Mouse (Mus musculus) layer of hippocampus, adult 11-12 months (tissue): ENCODE data around the gene Nmt1.

Experiments used
- DNase-seq: peaks from one replicate; pipeline ENCODE4 v3.0.0; 2022; ENCODE audit warnings: low spot score

Gene Nmt1

DNA sequence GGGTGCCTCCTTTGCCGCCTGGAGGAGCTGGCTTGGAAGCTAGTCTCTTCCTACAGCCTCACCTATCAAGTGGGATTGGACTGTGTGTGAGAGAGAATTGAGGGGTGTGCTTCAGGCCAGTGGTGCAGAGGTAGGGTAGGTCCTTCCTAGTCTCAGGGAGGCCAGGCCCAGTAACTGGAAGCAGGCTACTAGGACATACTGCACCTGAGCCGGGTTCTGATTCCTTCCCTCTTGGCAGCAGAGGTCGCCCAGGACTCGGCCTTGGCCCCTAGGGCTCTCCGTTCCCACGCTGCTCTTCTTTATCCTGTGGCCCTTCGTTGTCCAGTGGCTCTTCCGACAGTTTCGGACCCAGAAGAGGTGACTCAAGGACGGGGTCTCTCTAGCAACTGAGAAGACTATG lies 83.3 kb downstream of the Nmt1 start:
- no peak for DNase-seq

DNA sequence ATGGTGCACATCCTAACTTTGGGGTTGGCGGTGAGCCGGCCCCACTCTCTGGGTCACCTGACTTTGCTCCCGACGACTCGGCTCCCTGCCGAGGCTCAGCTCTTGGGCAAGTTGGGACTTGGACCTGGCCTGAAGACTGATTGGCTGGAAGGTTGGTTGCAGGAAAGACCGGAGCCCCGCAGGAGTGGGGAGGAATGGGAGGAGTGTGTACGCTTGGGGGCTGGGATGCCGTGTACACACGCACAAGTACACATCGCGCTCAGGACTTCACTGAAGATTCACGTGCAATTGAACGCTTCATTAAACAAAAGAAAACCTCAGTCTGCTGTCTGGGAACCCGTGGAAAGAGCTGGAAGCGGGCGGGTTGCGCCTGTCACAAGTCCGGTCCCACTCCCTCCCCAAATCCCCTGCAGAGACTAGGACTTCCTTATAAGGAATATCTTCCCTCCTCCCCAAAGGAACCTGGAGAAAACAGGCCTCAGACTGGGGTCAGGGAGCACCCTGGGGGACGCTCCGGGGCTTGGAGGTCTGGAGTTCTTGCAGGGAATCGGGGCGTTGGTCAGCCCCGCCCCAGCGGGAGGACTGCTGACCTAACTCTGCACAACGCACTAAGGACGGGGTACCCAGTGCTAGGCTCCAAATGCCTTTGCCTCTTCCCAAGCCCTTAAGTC lies 84.0 kb downstream of the Nmt1 start:
- peak; percentile 62 for DNase-seq

DNA sequence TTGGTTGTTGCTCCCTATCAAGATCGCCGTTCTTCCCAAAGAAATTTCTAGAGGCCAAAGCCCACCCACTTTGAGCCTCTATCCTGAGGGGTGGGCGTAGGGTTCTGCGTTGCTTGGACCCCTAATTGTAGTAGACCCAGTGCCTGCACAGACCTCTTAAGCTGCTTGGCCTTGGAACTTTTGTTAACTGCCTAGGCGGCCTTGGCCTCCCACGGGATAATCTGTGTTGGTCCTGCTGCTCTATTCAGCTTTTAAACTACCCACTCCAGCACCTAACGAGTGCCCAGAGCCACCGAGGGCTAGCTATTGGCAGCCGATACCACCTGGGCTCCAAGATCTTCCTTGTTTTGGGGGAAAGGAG lies 84.5 kb downstream of the Nmt1 start:
- DNase-seq, result no peak

DNA sequence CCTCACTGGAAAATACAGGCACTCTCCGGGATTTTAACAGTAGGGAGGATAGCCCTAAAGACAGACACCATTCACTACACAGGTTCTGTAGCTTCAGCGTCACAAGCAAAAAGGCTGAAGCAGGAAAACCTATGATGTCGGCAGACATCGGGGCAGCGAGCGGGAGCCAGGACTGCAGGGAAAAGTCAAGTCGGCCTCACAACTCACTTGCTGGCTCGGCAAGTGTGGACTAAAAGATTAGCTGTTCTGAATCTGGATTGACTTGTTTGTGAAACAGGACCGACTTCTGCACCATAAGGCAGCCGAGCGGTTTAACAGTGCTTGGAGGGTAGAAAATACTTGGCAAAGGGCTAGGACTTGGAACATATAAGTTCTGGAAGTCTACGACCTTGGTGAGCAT lies 85.0 kb downstream of the Nmt1 start:
- no peak for DNase-seq

DNA sequence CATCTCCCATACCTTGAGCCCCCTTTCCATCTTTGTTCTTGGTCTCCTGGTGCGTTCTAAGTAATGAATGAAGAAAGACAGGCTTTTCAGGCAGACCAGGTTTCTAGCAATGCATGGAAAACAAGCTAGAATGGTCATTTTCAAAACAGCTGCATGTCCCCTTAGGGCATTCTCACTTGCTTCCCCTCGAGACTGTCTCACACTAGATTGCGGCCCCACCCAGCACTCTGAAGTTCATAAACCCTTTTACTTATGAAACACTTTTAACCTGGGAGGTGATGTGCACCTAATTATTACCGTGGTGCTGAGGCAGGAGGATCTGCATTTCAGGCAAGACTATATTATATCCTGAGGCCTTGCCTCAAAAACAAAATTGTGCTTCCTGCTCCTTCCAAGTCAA lies 85.8 kb downstream of the Nmt1 start:
- no peak for DNase-seq

DNA sequence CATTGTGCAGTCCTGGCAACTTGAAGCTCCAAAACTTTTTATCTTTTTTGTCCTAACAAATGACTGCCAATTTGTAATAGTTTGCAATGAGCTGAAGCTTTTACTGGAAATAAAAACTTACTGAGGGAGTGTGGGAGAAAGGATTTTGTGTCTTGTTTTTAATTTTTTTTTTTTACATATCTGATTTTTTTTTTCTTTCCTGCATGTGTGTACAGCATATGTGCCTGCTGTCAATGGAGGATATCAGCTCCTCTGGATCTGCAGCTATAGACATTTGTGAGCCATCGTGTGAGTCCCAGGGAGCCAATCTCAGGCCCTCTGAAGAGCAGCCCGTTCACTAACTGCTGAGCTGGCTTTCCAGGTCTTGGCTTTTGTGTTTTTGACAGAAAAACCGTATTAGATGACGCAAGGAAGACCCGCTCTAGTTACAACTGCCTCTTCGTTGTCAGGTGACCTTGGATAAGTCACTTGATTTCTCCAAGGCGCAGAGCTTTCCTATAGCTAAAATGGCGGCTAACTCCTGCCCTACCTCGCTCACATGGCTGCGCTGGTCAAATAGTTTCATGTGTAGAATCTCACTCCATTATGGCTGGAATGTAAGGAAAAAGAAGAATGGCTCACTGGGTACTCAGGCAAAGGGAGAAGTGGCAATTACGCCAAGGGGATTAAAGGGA lies 86.4 kb downstream of the Nmt1 start:
- DNase-seq, result no peak

DNA sequence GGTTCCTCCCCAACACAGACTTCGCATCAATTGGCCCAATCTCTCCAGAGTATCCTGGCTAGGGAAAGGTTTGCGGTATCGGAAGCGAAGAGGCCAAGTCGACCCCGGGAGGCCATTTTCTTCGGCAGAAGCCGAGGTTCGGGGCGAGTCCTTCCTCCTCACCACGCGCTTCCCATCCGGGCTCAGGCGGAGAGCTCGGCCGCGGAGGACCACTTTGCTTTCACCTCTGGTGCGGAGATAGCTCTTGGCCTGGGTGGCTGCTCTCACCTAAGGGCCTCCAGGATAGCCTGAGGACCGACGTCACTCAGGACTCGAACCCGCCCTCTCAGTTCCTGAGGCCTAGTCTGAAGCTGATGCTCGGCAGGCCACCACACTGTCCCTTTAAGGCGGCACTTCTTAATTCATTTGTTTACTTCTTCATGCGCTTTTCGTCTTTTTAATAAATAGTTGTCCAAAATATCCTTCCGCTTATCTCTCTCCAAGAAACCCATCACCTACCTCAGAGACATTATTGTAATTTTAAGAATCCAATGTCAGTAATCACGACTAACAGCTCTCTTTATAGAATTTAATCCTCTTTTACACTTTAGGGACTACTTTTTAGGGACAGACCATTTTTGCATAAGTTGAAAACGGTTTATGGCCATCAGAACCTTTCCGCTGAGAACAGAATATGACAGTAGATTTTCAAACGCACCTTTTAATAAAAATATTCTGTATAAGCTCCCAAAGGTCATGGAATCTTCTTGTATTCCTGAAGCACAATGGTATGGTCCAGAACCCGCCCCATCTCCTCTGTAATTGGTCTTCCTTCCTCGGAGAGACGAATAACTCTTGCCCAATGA lies 87.4 kb downstream of the Nmt1 start:
- peak; percentile 83 for DNase-seq

DNA sequence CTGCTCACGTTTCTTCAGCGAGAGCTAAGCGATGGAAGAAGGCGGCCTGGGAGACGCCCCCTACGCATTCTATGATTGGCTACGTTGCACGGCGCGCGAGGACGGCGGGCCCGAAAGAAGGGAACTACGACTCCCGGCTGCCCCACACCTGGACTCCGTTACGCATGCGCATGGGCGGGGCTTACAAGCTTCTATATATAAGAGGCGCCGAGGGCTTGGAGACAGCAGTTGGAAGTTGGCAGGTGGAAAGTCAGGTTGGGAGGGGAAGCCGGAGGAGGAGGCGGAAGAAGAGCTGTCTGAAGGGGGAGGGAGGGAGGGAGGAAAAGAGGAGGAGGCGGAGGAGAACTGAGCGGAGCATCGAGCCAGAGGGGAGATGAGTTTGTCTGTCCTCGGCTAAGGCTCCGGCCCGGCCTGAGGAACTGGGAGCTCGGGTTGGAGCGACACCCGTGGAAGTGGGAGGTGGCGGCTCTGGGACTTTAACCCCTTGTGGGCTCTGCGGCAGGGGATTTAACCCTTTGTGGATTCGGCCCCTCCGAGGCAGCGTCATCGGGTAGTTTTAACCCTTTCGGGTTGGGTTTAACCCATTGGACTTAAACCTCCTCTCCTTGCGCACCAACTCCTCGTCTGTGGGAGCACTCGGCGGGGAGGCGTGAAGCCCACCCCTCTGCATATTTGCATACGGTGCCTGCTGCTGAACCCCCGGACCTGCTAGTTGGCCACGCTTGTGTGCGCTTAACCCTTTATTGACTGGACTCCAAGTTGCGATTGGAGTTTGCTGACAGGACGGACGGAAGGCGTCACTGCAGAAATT lies 88.2 kb downstream of the Nmt1 start, which contains the start of gene Hexim1:
Gene Hexim1, plus strand, starts transcription at position 224 of the 811 bp plus-strand sequence.
- DNase-seq, result peak; percentile 100

DNA sequence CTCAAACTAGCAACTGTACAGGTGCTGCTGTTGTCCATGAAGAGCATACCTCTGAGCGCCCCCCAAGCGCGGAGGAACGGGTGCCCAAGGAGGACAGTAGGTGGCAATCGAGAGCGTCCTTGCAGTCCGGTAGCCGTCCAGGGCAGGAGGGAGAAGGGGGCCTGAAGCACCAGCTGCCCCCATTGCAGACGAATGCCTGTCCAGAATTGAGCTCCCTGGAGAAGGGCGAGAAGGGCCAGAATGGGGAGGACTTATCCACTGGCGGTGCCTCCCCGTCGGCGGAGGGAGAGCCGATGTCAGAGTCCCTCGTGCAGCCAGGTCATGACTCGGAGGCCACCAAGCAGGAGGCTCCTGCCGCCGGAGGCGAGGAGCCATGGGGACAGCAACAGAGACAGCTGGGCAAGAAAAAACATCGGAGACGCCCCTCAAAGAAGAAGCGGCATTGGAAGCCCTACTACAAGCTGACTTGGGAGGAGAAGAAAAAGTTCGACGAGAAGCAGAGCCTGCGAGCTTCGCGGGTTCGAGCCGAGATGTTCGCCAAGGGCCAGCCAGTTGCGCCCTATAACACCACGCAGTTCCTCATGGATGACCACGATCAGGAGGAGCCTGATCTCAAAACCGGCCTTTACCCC lies 89.1 kb downstream of the Nmt1 start:
- DNase-seq, result peak; percentile 76

DNA sequence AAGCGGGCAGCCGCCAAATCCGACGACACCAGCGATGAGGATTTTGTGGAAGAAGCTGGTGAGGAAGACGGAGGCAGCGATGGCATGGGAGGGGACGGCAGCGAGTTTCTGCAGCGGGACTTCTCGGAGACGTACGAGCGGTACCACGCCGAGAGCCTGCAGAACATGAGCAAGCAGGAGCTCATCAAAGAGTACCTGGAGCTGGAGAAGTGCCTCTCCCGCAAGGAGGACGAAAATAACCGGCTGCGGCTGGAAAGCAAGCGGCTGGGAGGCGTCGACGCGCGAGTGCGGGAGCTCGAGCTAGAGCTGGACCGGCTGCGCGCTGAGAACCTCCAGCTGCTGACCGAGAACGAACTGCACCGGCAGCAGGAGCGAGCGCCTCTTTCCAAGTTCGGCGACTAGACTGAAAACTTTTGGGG lies 89.6 kb downstream of the Nmt1 start:
- no peak for DNase-seq
